Mouse (Mus musculus) embryonic facial prominence, embryonic 11.5 days (tissue): ENCODE results near the gene Smoc2. TPM values are rescaled to one million over a fixed set of nuclear protein-coding genes. Genes with fewer than 3 reads are reported as not detected.

ENCODE experiments used
- ATAC-seq: fragments of 200-750 bp; cut with Nextera tagmentation; replicated peaks from 2 replicates; pipeline ENCODE4 v1.8.0; 2017; ENCODE audit warnings: low read depth; ENCODE audit not compliant: insufficient number of reproducible peaks, low FRiP score, low TSS enrichment
- DNase-seq: peaks from one replicate; pipeline ENCODE4 v3.0.0-alpha.2; 2015; ENCODE audit warnings: low spot score
- H3K27ac ChIP-seq: fragments of 300-500 bp; sonication (generic); replicated peaks from 2 replicates; pipeline ENCODE4 v1.5.1; 2014; ENCODE audit warnings: mild to moderate bottlenecking, low read depth, low read length, control low read depth
- H3K27me3 ChIP-seq: fragments of 300-500 bp; sonication (generic); 2 replicates; pipeline ENCODE4 v1.6.1; 2014; ENCODE audit warnings: mild to moderate bottlenecking, low read length, moderate library complexity, mixed read lengths; ENCODE audit not compliant: control insufficient read depth, insufficient read depth
- H3K36me3 ChIP-seq: fragments of 300-500 bp; sonication (generic); replicated peaks from 2 replicates; pipeline ENCODE4 v1.6.1; 2014; ENCODE audit warnings: low read depth, mild to moderate bottlenecking, low read length, moderate library complexity, mixed read lengths; ENCODE audit not compliant: control insufficient read depth, insufficient read depth
- H3K4me1 ChIP-seq: fragments of 300-500 bp; sonication (generic); 2 replicates; pipeline ENCODE4 v1.6.1; 2014; ENCODE audit warnings: low read length, mixed read lengths; ENCODE audit not compliant: control insufficient read depth, insufficient read depth
- H3K4me2 ChIP-seq: fragments of 300-500 bp; sonication (generic); 2 replicates; pipeline ENCODE4 v1.6.1; 2014; ENCODE audit warnings: low read depth, mild to moderate bottlenecking, control low read depth, low read length, moderate library complexity
- H3K4me3 ChIP-seq: fragments of 300-500 bp; sonication (generic); 2 replicates; pipeline ENCODE4 v1.5.1; 2014; ENCODE audit warnings: low read depth, low read length, control low read depth
- H3K9ac ChIP-seq: fragments of 300-500 bp; sonication (generic); replicated peaks from 2 replicates; pipeline ENCODE4 v1.6.1; 2014; ENCODE audit warnings: mild to moderate bottlenecking, control low read depth, low read length
- H3K9me3 ChIP-seq: fragments of 300-500 bp; sonication (generic); replicated peaks from 2 replicates; pipeline ENCODE4 v1.6.1; 2016; ENCODE audit warnings: mild to moderate bottlenecking, low read length, inconsistent platforms, mixed read lengths; ENCODE audit not compliant: control insufficient read depth
- WGBS: fragments of 180-500 bp; shearing (Covaris S2); extraction: QIAGEN DNeasy Blood & Tissue Kit; methylation state at CpG from one replicate; pipeline ENCODE4 v1.1.7; 2014; 5-methylcytosine and 5-hydroxymethylcytosine counted together
- polyA plus RNA-seq: library from polyadenylated mRNA; unstranded; fragments of >200 nt; fragmentation: Nextera tagmentation; extraction: Ambion mirVana; gene quantifications from 2 replicates; pipeline ENCODE4 v1.2.1, GENCODE M21; 2014

Smoc2 gene
- polyA plus RNA-seq, 1 experiment from 2014 or later = 45.0 TPM

DNA sequence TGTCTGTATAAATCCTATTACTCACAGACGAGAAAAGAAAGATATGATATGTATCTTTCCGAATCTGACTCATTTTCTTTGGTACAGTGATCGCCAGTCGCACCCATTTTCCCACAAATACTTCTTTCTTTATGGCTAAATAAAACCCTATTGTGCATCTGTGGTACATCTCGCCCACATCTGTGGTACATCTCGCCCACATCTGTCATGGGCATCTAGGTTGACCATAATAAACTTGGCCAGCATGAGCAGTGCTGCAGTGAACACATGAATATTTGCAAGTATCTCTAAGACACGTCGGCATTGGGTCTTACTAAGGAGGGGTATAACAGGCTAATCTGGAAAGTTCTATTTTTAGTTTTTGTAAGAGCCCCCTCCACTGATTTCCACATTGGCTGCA is 36.7 kb upstream of the Smoc2 start:
- Histone ChIP-seq H3K4me3 (no peak overlapping the region), H3K4me2 (no peak overlapping the region), H3K27ac (no peak overlapping the region), H3K4me1 (no peaks in the 10 kb centered on the region), H3K9ac (no peak overlapping the region), H3K36me3 (no peaks in the 10 kb centered on the region), H3K9me3 (no peaks in the 10 kb centered on the region), H3K27me3 (no peaks in the 10 kb centered on the region)
- DNase-seq (no peak), ATAC-seq (no peak)
- 90% methylated on average over 8 of the region's 8 CpGs for WGBS

DNA sequence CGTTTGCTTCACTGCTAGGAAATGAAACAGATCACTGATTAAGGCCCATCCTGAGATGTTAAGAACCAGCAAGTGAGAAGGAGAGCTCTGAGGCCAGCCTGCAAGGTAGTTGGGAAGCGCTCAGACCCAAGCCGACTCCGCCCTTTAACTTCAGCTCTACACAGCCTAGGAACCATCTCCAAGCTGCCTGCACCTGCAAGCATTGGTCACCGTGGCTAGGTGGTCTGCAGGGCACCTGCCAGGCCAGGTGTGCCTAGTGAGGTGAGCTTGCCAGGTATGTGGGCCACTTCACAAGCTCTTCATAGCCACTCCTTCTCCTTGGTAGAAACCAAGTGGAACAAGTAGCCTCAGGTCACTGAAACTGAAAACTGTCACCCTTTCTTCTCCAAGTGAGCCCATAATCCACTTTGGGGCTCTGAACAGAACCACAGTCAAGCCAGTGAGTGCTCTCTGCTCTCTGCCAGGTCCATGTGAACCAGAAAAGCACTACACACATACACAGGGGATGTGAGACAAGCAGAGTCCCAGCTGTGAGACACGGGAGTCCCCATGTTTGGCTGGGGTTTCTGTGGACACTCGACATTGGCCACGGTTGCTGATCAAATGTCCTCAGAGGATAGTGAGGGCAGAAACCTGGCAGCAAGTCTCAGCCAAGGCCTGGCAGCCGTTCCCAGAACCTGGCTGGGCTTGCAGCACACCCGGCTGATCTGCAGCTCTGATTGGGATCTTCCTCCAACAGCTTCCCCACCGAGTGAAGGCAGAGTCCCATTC is 34.9 kb upstream of the Smoc2 start:
- H3K4me3 ChIP-seq = no peak overlapping the region
- no peaks in the 10 kb centered on the region for H3K9me3 ChIP-seq
- H3K9ac ChIP-seq = no peak overlapping the region
- 69% methylated on average over 11 of the region's 11 CpGs for WGBS
- ATAC-seq = no peak
- no peak overlapping the region for H3K4me2 ChIP-seq
- no peaks in the 10 kb centered on the region for H3K4me1 ChIP-seq
- H3K27me3 ChIP-seq = no peaks in the 10 kb centered on the region
- no peak for DNase-seq
- H3K36me3 ChIP-seq = no peaks in the 10 kb centered on the region
- no peak overlapping the region for H3K27ac ChIP-seq

DNA sequence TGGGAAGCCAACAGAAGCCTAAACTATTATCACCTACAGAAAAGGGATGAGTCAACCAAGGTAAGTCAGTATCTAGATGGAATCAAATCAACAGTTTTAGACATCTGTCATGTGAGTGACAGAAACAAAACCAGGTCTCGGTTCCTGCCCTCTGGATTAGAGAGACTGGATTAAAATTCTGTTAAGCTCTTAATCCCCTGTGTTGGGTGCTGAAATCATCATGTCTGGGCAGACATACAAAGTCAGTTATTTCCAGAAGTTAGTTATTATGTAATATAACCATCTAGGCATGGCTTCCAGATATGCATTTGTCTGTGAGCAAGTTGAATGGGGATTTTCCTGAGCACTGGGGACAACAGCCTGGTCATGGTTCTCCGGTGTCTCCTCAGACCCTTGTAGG is 33.0 kb upstream of the Smoc2 start:
- no peak overlapping the region for H3K9ac ChIP-seq
- H3K27ac ChIP-seq = no peak overlapping the region
- ATAC-seq (no peak), DNase-seq (no peak)
- H3K36me3 ChIP-seq = no peaks in the 10 kb centered on the region
- WGBS = 84% methylated on average over 2 of the region's 2 CpGs
- no peak overlapping the region for H3K4me2 ChIP-seq
- no peaks in the 10 kb centered on the region for H3K4me1 ChIP-seq
- H3K9me3 ChIP-seq = no peaks in the 10 kb centered on the region
- H3K4me3 ChIP-seq = no peak overlapping the region
- no peaks in the 10 kb centered on the region for H3K27me3 ChIP-seq

DNA sequence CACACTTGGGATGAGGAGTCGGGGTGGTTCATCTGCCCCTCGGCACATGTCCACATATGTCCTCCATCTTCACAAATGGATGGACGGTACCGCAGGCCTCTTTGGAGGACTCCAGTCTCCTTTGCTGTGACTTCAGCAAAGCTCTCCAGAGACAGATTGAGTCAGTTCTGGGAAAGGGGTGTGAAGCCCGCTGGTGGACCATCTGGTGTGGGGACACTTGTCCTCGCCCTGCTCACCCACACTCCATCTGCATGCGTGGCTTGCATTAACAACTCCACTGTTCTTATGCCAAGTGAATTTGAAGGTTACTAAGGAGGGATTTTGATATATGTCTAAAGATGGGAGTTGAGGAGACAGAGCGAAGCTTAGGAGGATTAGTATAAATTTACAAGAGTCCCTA is 31.4 kb upstream of the Smoc2 start:
- Histone ChIP-seq H3K36me3 (no peaks in the 10 kb centered on the region), H3K4me2 (no peak overlapping the region), H3K27me3 (no peaks in the 10 kb centered on the region), H3K9ac (no peak overlapping the region), H3K9me3 (no peaks in the 10 kb centered on the region), H3K4me3 (no peak overlapping the region), H3K27ac (no peak overlapping the region), H3K4me1 (no peaks in the 10 kb centered on the region)
- 85% methylated on average over 8 of the region's 8 CpGs for WGBS
- DNase-seq (no peak), ATAC-seq (no peak)

DNA sequence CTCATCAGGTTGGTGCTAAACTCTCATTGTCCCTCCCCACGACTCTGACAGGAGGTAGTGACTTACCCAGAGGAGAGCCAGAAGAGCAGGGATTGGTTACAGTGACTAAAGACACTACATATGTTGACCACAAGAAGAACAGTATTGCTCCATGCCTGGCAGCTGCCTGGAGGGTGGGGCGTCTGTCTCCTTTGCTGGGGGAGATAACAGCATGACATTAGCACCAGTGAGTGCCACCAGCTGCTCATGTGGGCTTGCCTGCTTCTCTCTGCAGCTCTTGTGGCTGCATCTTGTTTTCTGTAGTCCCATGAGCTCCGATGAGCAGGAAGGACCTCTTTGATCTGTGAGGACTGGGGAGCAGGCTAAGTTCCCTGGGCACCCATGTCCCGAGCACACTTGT is 29.7 kb upstream of the Smoc2 start:
- H3K4me2 ChIP-seq = no peak overlapping the region
- no peak overlapping the region for H3K9ac ChIP-seq
- no peak for ATAC-seq
- H3K4me3 ChIP-seq = no peak overlapping the region
- no peaks in the 10 kb centered on the region for H3K36me3 ChIP-seq
- no peaks in the 10 kb centered on the region for H3K27me3 ChIP-seq
- DNase-seq = no peak
- no peak overlapping the region for H3K27ac ChIP-seq
- H3K4me1 ChIP-seq = no peaks in the 10 kb centered on the region
- no peaks in the 10 kb centered on the region for H3K9me3 ChIP-seq
- WGBS = 73% methylated on average over 4 of the region's 4 CpGs

DNA sequence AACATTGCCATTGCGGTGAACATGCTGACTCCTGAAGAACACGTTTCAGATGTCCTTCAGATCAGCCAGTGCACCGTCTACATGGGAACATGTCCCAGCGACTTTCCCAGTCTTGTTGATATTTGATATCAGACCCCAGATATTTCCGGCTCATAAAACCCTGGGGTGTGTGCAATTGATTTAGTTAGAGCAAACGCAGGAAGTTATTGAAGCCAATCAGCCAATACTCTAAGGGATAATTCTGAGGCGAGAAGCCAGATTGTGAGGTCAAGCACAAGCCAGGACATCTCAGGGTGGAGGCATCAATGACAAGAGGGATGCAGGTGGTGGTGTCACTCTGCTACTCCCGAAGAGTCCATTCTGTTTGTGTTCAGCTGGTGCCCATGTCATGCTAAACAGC is 28.9 kb upstream of the Smoc2 start:
- no peaks in the 10 kb centered on the region for H3K27me3 ChIP-seq
- H3K9ac ChIP-seq = no peak overlapping the region
- no peak overlapping the region for H3K27ac ChIP-seq
- DNase-seq (no peak), ATAC-seq (no peak)
- H3K9me3 ChIP-seq = no peaks in the 10 kb centered on the region
- no peaks in the 10 kb centered on the region for H3K36me3 ChIP-seq
- H3K4me1 ChIP-seq = no peaks in the 10 kb centered on the region
- H3K4me3 ChIP-seq = no peak overlapping the region
- no peak overlapping the region for H3K4me2 ChIP-seq
- 73% methylated on average over 8 of the region's 8 CpGs for WGBS

DNA sequence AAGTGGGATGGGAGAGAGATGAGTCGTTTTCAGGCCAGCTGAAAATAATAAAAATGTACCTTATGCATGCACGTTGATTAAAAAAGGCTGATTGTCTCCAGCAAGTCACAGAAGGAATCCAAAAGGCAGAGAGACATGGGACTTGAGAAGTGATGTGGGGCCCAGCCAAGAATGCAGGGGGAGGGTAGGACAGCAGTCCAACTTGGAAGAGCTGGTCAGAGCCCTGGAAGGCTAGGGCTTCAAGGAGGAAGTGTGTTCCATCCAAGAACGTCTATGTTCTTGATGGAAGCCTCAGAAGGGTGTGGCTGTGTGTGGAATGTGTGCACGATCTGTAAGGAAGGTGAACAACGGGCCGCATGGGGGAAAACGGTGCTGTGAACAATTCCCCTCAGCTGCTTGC is 26.9 kb upstream of the Smoc2 start:
- Histone ChIP-seq H3K4me2 (no peak overlapping the region), H3K4me3 (no peak overlapping the region), H3K27ac (no peak overlapping the region), H3K4me1 (no peaks in the 10 kb centered on the region), H3K9ac (no peak overlapping the region), H3K27me3 (no peaks in the 10 kb centered on the region), H3K36me3 (no peaks in the 10 kb centered on the region), H3K9me3 (no peaks in the 10 kb centered on the region)
- DNase-seq = no peak
- no peak for ATAC-seq
- 69% methylated on average over 7 of the region's 7 CpGs for WGBS

DNA sequence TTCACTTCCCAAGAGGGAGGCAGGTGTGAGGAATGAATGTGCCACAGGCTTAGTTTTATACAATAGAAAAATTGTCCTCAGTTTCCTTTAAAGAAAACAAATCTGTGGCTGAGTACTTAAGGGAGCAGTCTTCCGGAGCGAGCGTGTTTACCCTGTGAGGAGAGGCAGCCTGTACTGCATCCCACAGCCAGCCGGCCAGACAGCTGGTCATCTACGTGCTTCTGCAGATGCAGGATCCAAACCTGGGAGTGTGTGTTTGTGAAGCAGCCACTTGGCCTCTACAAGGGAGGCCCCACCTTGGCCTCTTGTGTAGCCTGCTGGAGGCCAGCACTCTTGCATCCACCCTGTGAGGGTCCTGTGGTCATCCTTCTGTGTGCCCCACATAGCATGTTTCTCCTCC is 24.7 kb upstream of the Smoc2 start:
- no peaks in the 10 kb centered on the region for H3K36me3 ChIP-seq
- WGBS = 66% methylated on average over 5 of the region's 5 CpGs
- H3K27ac ChIP-seq = no peak overlapping the region
- no peak for DNase-seq
- H3K9ac ChIP-seq = no peak overlapping the region
- no peaks in the 10 kb centered on the region for H3K27me3 ChIP-seq
- no peak overlapping the region for H3K4me2 ChIP-seq
- H3K9me3 ChIP-seq = no peaks in the 10 kb centered on the region
- H3K4me3 ChIP-seq = no peak overlapping the region
- no peak for ATAC-seq
- no peaks in the 10 kb centered on the region for H3K4me1 ChIP-seq
